9 mouse cellular contexts compared by ENCODE assay signal in genomic region chr17:88598056-88598420, GRCm38 (mm10). TPM values are rescaled to one million over a fixed set of nuclear protein-coding genes. Genes with fewer than 3 reads are reported as not detected.
DNase-seq lines count a peak whose midpoint lies in the region; ATAC-seq and TF ChIP-seq lines count a peak whose summit lies in the region.
"Had no signal": no experiment of that assay in that cellular context is flagged by ENCODE, and none has a peak within 500 bp of the region (broad histone marks: within the 10 kb centered on the region; RNA-seq: fewer than 3 reads in every experiment).

No protein-coding gene starts in this region.

- H3K4me3 ChIP-seq in kidney, embryonic 15.5 days (replicated peaks) = peak overlapping the region; percentile 63
- peak overlapping the region; percentile 60 for H3K4me3 ChIP-seq in bone marrow macrophage, adult 2 months (ENCODE audit: insufficient read depth, low read length)
- peak overlapping the region; percentile 49 for H3K4me3 ChIP-seq in hindbrain, embryonic 14.5 days (replicated peaks; ENCODE audit: low read length)
- peak overlapping the region; percentile 50 for H3K4me3 ChIP-seq in midbrain, embryonic 16.5 days (ENCODE audit: low read depth, low read length)

- peaks cover 36% of the 10 kb centered on the region for H3K4me1 ChIP-seq in kidney, embryonic 15.5 days
- peaks cover 2% of the 10 kb centered on the region; the same call in 1 of the 2 replicates for H3K4me1 ChIP-seq in bone marrow macrophage, adult 2 months (ENCODE audit: control insufficient read depth, insufficient read depth, low read length)
- H3K4me1 ChIP-seq in hindbrain, embryonic 14.5 days (replicated peaks; ENCODE audit: control insufficient read depth, insufficient read depth, low read length) = 0 out of 2 replicates have a peak, but pooled peaks cover 11% of the 10 kb centered on the region
- H3K4me1 ChIP-seq in midbrain, embryonic 16.5 days (ENCODE audit: control insufficient read depth, insufficient read depth, low read length) = peaks cover 9% of the 10 kb centered on the region

- H3K27me3 ChIP-seq in kidney, embryonic 15.5 days = no peaks in the 10 kb centered on the region
- no peaks in the 10 kb centered on the region for H3K27me3 ChIP-seq in hindbrain, embryonic 14.5 days (ENCODE audit: control insufficient read depth, insufficient read depth, low read length)
- no peaks in the 10 kb centered on the region for H3K27me3 ChIP-seq in midbrain, embryonic 16.5 days (ENCODE audit: control insufficient read depth, insufficient read depth, low read depth, low read length)

- H3K9me3 ChIP-seq in kidney, embryonic 15.5 days (replicated peaks) = no peaks in the 10 kb centered on the region
- H3K9me3 ChIP-seq in hindbrain, embryonic 14.5 days (ENCODE audit: control insufficient read depth, low read length) = no peaks in the 10 kb centered on the region
- H3K9me3 ChIP-seq in midbrain, embryonic 16.5 days (replicated peaks; ENCODE audit: control insufficient read depth, low read length, poor library complexity, severe bottlenecking) = no peaks in the 10 kb centered on the region

- ATAC-seq in kidney, embryonic 15.5 days (replicated peaks; ENCODE audit: low FRiP score) = no peak; the same call in 1 of the 2 replicates
- no peak for ATAC-seq in hindbrain, embryonic 14.5 days (ENCODE audit: low FRiP score)
- no peak for ATAC-seq in midbrain, embryonic 16.5 days
- no peak for ATAC-seq in granulocyte monocyte progenitor cell, adult 5-6 weeks (replicated peaks; ENCODE audit: poor library complexity, severe bottlenecking)

- no peak for DNase-seq in kidney, postnatal 25 days
- no peak for DNase-seq in hindbrain, embryonic 14.5 days (ENCODE audit: low spot score)
- DNase-seq in adrenal gland, adult 18-20 months (ENCODE audit: low spot score in 2 of 2) = no peak
- DNase-seq in urinary bladder, adult 18-20 months (ENCODE audit: low spot score in 2 of 2) = no peak

- TF ChIP-seq CTCF in bone marrow macrophage, adult 2 months (IDR thresholded peaks at IDR 0.05; ENCODE audit: low read depth, low read length) = no peak

- H3K27ac ChIP-seq in kidney, embryonic 15.5 days = peak overlapping the region; percentile 93
- no peak overlapping the region for H3K27ac ChIP-seq in bone marrow macrophage, adult 2 months (ENCODE audit: insufficient read depth, low read depth, low read length)
- H3K27ac ChIP-seq in hindbrain, embryonic 14.5 days = peak overlapping the region; percentile 26; the same call in 1 of the 2 replicates
- no peak overlapping the region; the same call in 1 of the 2 replicates for H3K27ac ChIP-seq in midbrain, embryonic 16.5 days (ENCODE audit: low read length)

- H3K4me2 ChIP-seq in kidney, embryonic 15.5 days = peak overlapping the region; percentile 86
- H3K4me2 ChIP-seq in hindbrain, embryonic 14.5 days (replicated peaks) = peak overlapping the region; percentile 72
- H3K4me2 ChIP-seq in midbrain, embryonic 16.5 days (ENCODE audit: low read length) = peak overlapping the region; percentile 86

- WGBS in kidney, embryonic 15.5 days = 4% methylated on average over 5 of the region's 5 CpGs
- WGBS in hindbrain, embryonic 14.5 days = 7% methylated on average over 5 of the region's 5 CpGs
- WGBS in midbrain, embryonic 16.5 days = 10% methylated on average over 5 of the region's 5 CpGs

- peak overlapping the region; percentile 63 for H3K9ac ChIP-seq in kidney, embryonic 15.5 days
- H3K9ac ChIP-seq in hindbrain, embryonic 14.5 days = peak overlapping the region; percentile 63
- peak overlapping the region; percentile 67 for H3K9ac ChIP-seq in midbrain, embryonic 16.5 days (ENCODE audit: low read depth, low read length)

- no peaks in the 10 kb centered on the region for H3K36me3 ChIP-seq in kidney, embryonic 15.5 days
- H3K36me3 ChIP-seq in hindbrain, embryonic 14.5 days (replicated peaks; ENCODE audit: control insufficient read depth, insufficient read depth) = no peaks in the 10 kb centered on the region
- H3K36me3 ChIP-seq in midbrain, embryonic 16.5 days (ENCODE audit: control insufficient read depth, insufficient read depth, low read length) = no peaks in the 10 kb centered on the region

- no peak for TF ChIP-seq POLR2A in bone marrow macrophage, adult 2 months (IDR thresholded peaks at IDR 0.05; ENCODE audit: borderline replicate concordance, low read depth, low read length)

RNA-seq across cellular contexts. Expression of gene Ston1, which starts 0.6 kb away (rescaled TPM):
- 7.7 and 8.0 TPM in 2 replicates for polyA plus RNA-seq in kidney, embryonic 15.5 days (2015; fragmentation: Nextera tagmentation; extraction: Ambion mirVana)
- polyA plus RNA-seq in bone marrow macrophage, adult 2 months (2012; ENCODE audit: insufficient read depth, insufficient read length, missing spikeins) = 0.55 TPM in 2 replicates
- polyA plus RNA-seq in hindbrain, embryonic 14.5 days (2014; fragmentation: Nextera tagmentation; extraction: Ambion mirVana) = 2.3 and 3.4 TPM in 2 replicates
- 1.0 and 1.7 TPM in 2 replicates for polyA plus RNA-seq in midbrain, embryonic 16.5 days (2015; fragmentation: Nextera tagmentation; extraction: Ambion mirVana)
- 10 to 100 TPM; 28.3 to 32.3 TPM for total RNA-seq in adrenal gland, adult 18-20 months (2021)
- total RNA-seq in granulocyte monocyte progenitor cell, adult 5-6 weeks (2014; fragmentation: Nextera tagmentation) = 0.51 TPM in 1 of 2 replicates, not detected in the other
- not detected in 2 replicates for total RNA-seq in granulocyte monocyte progenitor cell, adult 5-6 weeks (2017)
- total RNA-seq: neutrophil, adult 5-6 weeks had no signal

Comparison
In these comparisons a context has a peak if more than half of its experiments do, and no peak if none do; other contexts are left out.
1. H3K27ac ChIP-seq: peak in kidney, embryonic 15.5 days (single experiment) and hindbrain, embryonic 14.5 days (single experiment); none in bone marrow macrophage, adult 2 months (single experiment) and midbrain, embryonic 16.5 days (single experiment).
2. Peak in every context shown above with its lines, with median percentiles within 50 percentile points of each other: H3K4me2 ChIP-seq, H3K4me3 ChIP-seq and H3K9ac ChIP-seq.